ENCODE assay signal across 11 mouse cellular contexts in the genomic region with DNA sequence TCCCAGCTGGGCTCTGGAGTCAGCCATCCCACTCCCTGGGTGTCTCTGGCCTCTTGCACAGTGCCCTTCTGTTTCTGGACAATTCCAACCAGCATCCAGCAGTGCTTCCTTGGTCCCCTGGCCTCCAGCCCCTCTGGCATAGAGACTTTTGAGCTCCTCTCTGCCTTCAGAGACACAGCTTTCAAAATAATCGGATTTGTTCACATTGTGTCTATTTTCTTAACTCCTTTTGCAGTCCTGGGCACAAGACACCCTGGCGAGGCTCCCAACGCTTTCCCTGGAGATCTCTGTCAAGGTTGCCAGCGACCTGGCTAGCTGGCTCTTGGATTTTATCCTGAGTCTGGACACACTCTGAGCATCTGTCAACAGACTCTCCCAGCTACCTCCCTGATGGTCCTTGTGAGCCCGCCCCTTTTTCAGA. TPM values are rescaled to one million over a fixed set of nuclear protein-coding genes. Genes with fewer than 3 reads are reported as not detected.
A peak's percentile ranks its signal among the peaks of the same experiment; 100 is the strongest.
DNase-seq lines count a peak whose midpoint lies in the region; ATAC-seq lines count a peak whose summit lies in the region.
"Had no signal": no experiment of that assay in that cellular context is flagged by ENCODE, and none has a peak within 500 bp of the region (broad histone marks: within the 10 kb centered on the region; RNA-seq: fewer than 3 reads in every experiment).

No protein-coding gene starts in this region.

- H3K9ac ChIP-seq in heart, embryonic 16.5 days (ENCODE audit: low read length), result peak overlapping the region; percentile 8
- no peak overlapping the region for H3K9ac ChIP-seq in liver, embryonic 11.5 days (ENCODE audit: low read depth, low read length)
- H3K9ac ChIP-seq: limb, embryonic 13.5 days had no signal

- peak; percentile 25 for DNase-seq in gastrocnemius, postnatal 25 days
- DNase-seq in gastrocnemius, postnatal 36 days, result no peak
- peak; percentile 68 for DNase-seq in MN1 (ENCODE audit: low spot score)
- DNase-seq in cerebellum, adult 8-10 months, result peak; percentile 18
- DNase-seq in thymus, adult 18-20 months, result no peak
- no peak for DNase-seq in natural killer cell, adult 2 months (ENCODE audit: low spot score in 2 of 2)
- DNase-seq in liver, embryonic 11.5 days (ENCODE audit: low spot score), result no peak
- DNase-seq: thymus, postnatal 25 days had no signal

- no peaks in the 10 kb centered on the region for H3K9me3 ChIP-seq in heart, embryonic 16.5 days (replicated peaks; ENCODE audit: control insufficient read depth, low read length)
- H3K9me3 ChIP-seq in liver, embryonic 11.5 days (ENCODE audit: control insufficient read depth, low read length), result no peaks in the 10 kb centered on the region
- H3K9me3 ChIP-seq: limb, embryonic 13.5 days had no signal

- ATAC-seq in heart, embryonic 16.5 days (replicated peaks; ENCODE audit: extremely low read depth, insufficient read depth, low FRiP score), result peak; percentile 26; the same call in 1 of the 2 replicates
- no peak for ATAC-seq in liver, embryonic 11.5 days (replicated peaks; ENCODE audit: low FRiP score)

- H3K36me3 ChIP-seq in heart, embryonic 16.5 days (ENCODE audit: control insufficient read depth, insufficient read depth), result no peaks in the 10 kb centered on the region
- H3K36me3 ChIP-seq in liver, embryonic 11.5 days (ENCODE audit: control insufficient read depth, insufficient read depth, low read length), result no peaks in the 10 kb centered on the region
- H3K36me3 ChIP-seq: limb, embryonic 13.5 days had no signal

- no peak overlapping the region for H3K4me3 ChIP-seq in heart, embryonic 16.5 days (ENCODE audit: low read length)
- H3K4me3 ChIP-seq in liver, embryonic 11.5 days (ENCODE audit: low read depth, low read length), result no peak overlapping the region
- H3K4me3 ChIP-seq: limb, embryonic 13.5 days had no signal

- no peaks in the 10 kb centered on the region for H3K27me3 ChIP-seq in heart, embryonic 16.5 days (ENCODE audit: control insufficient read depth, insufficient read depth, low read length)
- no peaks in the 10 kb centered on the region for H3K27me3 ChIP-seq in liver, embryonic 11.5 days (replicated peaks; ENCODE audit: control insufficient read depth, insufficient read depth, low read length)
- H3K27me3 ChIP-seq: limb, embryonic 13.5 days had no signal

- intact Hi-C loops in gastrocnemius, postnatal 36 days (cut with DNase I), result no loop called here

- H3K27ac ChIP-seq in heart, embryonic 16.5 days (ENCODE audit: low read length), result peak overlapping the region; percentile 44
- no peak overlapping the region for H3K27ac ChIP-seq in liver, embryonic 11.5 days (ENCODE audit: low read depth, low read length)
- H3K27ac ChIP-seq: kidney, postnatal 0 days had no signal

- peaks cover 44% of the 10 kb centered on the region for H3K4me1 ChIP-seq in heart, embryonic 16.5 days (ENCODE audit: control insufficient read depth, insufficient read depth, low read length)
- H3K4me1 ChIP-seq in liver, embryonic 11.5 days (replicated peaks; ENCODE audit: control insufficient read depth, insufficient read depth, low read length), result peaks cover 30% of the 10 kb centered on the region

- H3K4me2 ChIP-seq in heart, embryonic 16.5 days (ENCODE audit: low read depth, low read length), result no peak overlapping the region
- no peak overlapping the region for H3K4me2 ChIP-seq in liver, embryonic 11.5 days
- H3K4me2 ChIP-seq: limb, embryonic 13.5 days had no signal

- WGBS in heart, embryonic 16.5 days, result 36% methylated on average over 5 of the region's 5 CpGs
- WGBS in liver, embryonic 11.5 days, result 65% methylated on average over 5 of the region's 5 CpGs

RNA-seq across cellular contexts. Expression of a gene that starts 51.4 kb away (rescaled TPM):
- total RNA-seq in gastrocnemius, postnatal 25 days (2021), result 1 to 10 TPM; 2.4 to 5.1 TPM
- total RNA-seq in gastrocnemius, postnatal 36 days (2021), result 1 to 10 TPM; 3.7 to 5.8 TPM
- polyA plus RNA-seq in heart, embryonic 16.5 days (2015; fragmentation: Nextera tagmentation; extraction: Ambion mirVana), result 20.4 and 23.2 TPM in 2 replicates
- polyA plus RNA-seq in liver, embryonic 11.5 days (2014; fragmentation: Nextera tagmentation; extraction: Ambion mirVana), result 15.1 and 15.3 TPM in 2 replicates

Comparison
In these comparisons a context has a peak if more than half of its experiments do, and no peak if none do; other contexts are left out.
1. DNase-seq: peak in gastrocnemius, postnatal 25 days (single experiment), MN1 (single experiment) and cerebellum, adult 8-10 months (single experiment); none in gastrocnemius, postnatal 36 days (0 of 2), thymus, adult 18-20 months (0 of 2), natural killer cell, adult 2 months (0 of 2) and liver, embryonic 11.5 days (single experiment).